Mouse (Mus musculus) B cell, adult (primary cell): ENCODE results near the gene D130052B06Rik. TPM values are rescaled to one million over a fixed set of nuclear protein-coding genes. Genes with fewer than 3 reads are reported as not detected.

ENCODE experiments used
- total RNA-seq: library from RNA; stranded (reverse); gene quantifications from 4 replicates; pipeline ENCODE4 v1.2.4, GENCODE M21; 2023; ENCODE audit not compliant: inconsistent age

Gene D130052B06Rik
- total RNA-seq: not detected in 4 replicates

GRCm38 (mm10) chr11:33598986-33599385 lies at the start of gene D130052B06Rik:
Gene D130052B06Rik, plus strand, starts transcription at chr11:33599302.

GRCm38 (mm10) chr11:33578859-33579258 lies 20.2 kb upstream of the D130052B06Rik start, which contains the start of gene Gabrp:
Gene Gabrp, minus strand, starts transcription at chr11:33578959.

Other genes with a start within 250 kb of the D130052B06Rik start
- gene Ranbp17, start 85.6 kb upstream of the D130052B06Rik start, total RNA-seq: not detected in 4 replicates
- not detected in 4 replicates for gene Gabrp, start 20.3 kb upstream of the D130052B06Rik start, total RNA-seq